Mouse (Mus musculus): Measurements from ENCODE around the gene Optn.

DNA sequence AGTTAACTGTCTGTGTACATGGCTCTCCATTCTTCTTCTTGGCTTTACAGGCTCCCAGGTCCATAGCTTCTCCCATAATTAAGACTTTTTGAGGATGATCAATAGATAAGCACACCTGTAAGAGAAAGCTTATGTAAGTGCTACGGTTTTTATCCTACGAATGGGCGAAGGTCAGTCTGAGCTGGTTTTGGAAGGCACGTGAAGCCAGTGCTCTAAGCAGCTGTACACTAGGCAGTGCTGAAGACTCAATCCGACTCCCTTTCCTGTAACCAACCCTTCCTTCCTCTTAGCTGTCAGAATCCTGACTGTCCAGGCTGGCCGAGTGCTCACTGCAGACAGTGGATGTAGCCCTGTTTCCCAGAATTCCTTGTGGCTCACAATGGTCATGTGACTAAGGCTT, 62.6 kb downstream of the Optn start:
- TF ChIP-seq POLR2A (IDR thresholded peaks at IDR 0.05; ENCODE audit: borderline replicate concordance, extremely low read depth, low read depth, low read length) (no peak), CTCF (IDR thresholded peaks at IDR 0.05; ENCODE audit: insufficient read depth, low read length) (no peak)
